Mouse (Mus musculus) forebrain, embryonic 10.5 days (tissue): ENCODE measurements around the gene Slc13a3. TPM values are rescaled to one million over a fixed set of nuclear protein-coding genes. Genes with fewer than 3 reads are reported as not detected.
A peak's percentile ranks its signal among the peaks of the same experiment; 100 is the strongest.

ENCODE experiments used
- DNase-seq: peaks from one replicate; pipeline ENCODE4 v3.0.0-alpha.2; 2017; ENCODE audit warnings: low spot score; ENCODE audit errors: extremely low spot score
- H3K27ac ChIP-seq: fragments of 300-500 bp; sonication (generic); 2 replicates; pipeline ENCODE4 v1.5.1; 2016; ENCODE audit warnings: mild to moderate bottlenecking
- H3K27me3 ChIP-seq: fragments of 300-500 bp; sonication (generic); 2 replicates; pipeline ENCODE4 v1.6.1; 2016; ENCODE audit warnings: mild to moderate bottlenecking; ENCODE audit not compliant: poor library complexity, severe bottlenecking
- H3K36me3 ChIP-seq: fragments of 300-500 bp; sonication (generic); replicated peaks from 2 replicates; pipeline ENCODE4 v1.6.1; 2016; ENCODE audit warnings: mild to moderate bottlenecking, moderate library complexity
- H3K4me1 ChIP-seq: fragments of 300-500 bp; sonication (generic); 2 replicates; pipeline ENCODE4 v1.6.1; 2016
- H3K4me3 ChIP-seq: fragments of 300-500 bp; sonication (generic); 2 replicates; pipeline ENCODE4 v1.5.1; 2016; ENCODE audit warnings: mild to moderate bottlenecking, moderate library complexity
- H3K9me3 ChIP-seq: fragments of 300-500 bp; sonication (generic); 2 replicates; pipeline ENCODE4 v1.6.1; 2016; ENCODE audit warnings: mild to moderate bottlenecking, moderate library complexity
- WGBS: fragments of 180-500 bp; shearing (Covaris S2); methylation state at CpG from one replicate; pipeline ENCODE4 v1.1.7; 2016; 5-methylcytosine and 5-hydroxymethylcytosine counted together
- polyA plus RNA-seq: library from polyadenylated mRNA; unstranded; fragments of >200 nt; fragmentation: Nextera tagmentation; extraction: Ambion mirVana; gene quantifications from 2 replicates; pipeline ENCODE4 v1.2.1, GENCODE M21; 2016

The Slc13a3 gene
- polyA plus RNA-seq, 1 experiment from 2014 or later, result 0.69 TPM

DNA sequence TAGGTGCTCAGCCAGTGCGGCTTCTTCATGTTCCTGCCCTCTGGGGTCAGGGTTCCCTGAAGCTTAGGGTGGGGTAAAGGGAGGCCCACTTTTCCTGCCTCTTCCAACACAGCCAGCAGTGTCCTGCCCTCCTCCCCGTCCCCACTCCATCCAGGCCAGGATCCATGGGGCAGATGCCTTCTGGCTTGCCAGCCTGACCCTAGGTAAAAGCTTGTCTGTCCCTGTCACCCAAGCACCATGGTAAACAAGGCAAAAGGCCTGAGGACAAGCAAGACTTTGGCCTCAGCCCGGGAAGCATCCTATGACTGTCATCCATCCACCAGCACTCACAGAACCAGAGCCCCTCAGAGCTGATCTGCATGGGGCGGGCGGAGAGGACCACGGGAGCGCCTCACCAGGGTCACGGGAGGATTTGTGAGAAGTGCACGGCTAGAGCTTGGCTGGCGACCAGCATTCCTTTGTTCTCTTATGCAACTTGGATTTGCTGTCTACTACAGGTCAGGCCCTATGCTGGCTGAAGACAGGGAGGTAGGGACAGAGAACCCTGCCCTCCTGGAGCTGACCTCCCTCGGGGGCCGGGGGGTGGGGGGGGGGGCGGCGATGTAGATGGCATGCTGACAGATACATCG lies 5.1 kb downstream of the Slc13a3 start:
- Histone ChIP-seq H3K27ac (peak overlapping the region; percentile 61), H3K4me1 (peaks cover 36% of the 10 kb centered on the region), H3K4me3 (no peak overlapping the region), H3K36me3 (no peaks in the 10 kb centered on the region), H3K27me3 (peaks cover 29% of the 10 kb centered on the region), H3K9me3 (no peaks in the 10 kb centered on the region)
- DNase-seq, result no peak
- whole genome bisulfite sequencing, result 68% methylated on average over 15 of the region's 15 CpGs

DNA sequence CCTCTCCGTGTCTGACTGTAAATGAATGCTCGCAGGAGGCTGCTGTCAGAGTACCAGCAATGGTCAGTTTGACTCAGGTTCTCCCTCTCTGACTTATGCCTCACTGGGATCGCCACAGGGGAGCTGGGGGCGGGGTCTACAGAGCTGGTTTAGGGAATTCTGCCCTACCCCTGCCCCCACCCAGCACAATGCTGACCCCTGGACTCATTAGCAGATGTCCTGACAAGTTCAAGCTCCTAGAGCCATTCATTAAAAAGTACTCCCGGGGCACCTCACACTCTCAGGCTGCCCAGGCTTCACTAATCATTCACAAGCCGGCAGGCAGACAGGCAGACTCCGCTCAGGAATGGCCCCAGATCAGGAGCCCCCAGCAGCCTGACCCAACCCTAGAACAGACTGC lies 13.4 kb downstream of the Slc13a3 start:
- 36% methylated on average over 7 of the region's 7 CpGs for WGBS
- DNase-seq, result no peak
- Histone ChIP-seq H3K4me3 (no peak overlapping the region), H3K4me1 (peaks cover 26% of the 10 kb centered on the region), H3K36me3 (no peaks in the 10 kb centered on the region), H3K27me3 (no peaks in the 10 kb centered on the region), H3K27ac (peak overlapping the region; percentile 49; the same call in 1 of the 2 replicates), H3K9me3 (no peaks in the 10 kb centered on the region)

DNA sequence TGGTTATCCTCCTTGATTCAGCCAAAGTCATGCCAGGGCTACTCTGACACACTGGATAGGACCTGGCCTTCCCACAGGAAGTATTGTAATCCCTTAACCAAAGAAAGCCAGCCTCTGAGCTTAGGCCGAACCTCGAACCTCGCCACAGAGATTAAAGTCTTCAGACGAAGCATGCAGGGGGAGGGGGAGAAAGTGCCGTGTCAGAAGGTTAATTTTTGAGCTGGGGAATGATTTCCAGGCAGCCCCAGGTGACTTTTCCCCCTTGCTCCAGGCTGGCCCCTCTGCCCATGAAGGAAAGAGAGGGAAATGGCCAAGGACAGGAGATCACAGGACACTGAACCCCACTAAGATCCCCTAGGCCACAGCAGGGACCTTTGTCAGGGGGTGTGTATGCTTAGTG lies 14.8 kb downstream of the Slc13a3 start:
- no peak overlapping the region for H3K27ac ChIP-seq
- no peak for DNase-seq
- no peaks in the 10 kb centered on the region for H3K9me3 ChIP-seq
- H3K36me3 ChIP-seq, result no peaks in the 10 kb centered on the region
- WGBS, result 49% methylated on average over 5 of the region's 5 CpGs
- no peak overlapping the region for H3K4me3 ChIP-seq
- H3K27me3 ChIP-seq, result no peaks in the 10 kb centered on the region
- peaks cover 26% of the 10 kb centered on the region for H3K4me1 ChIP-seq

DNA sequence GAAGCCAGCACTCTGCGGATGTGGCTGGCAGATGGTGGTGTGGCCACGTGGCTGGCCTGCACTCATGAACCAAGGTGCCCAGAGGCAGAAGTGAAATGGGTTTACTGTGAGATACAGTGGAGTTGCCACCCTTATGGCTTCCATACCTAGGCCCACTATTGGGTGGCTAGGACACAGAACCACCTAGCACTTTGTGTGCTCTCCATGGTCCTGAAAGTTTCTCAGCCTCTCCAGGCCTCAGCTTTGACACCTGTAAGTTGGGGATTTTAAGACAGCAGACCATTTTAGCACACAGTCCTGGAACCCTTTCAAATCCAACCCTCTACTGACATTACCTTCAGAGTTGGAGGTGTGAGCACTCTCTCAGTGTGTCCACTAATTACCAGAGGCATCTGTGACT lies 16.3 kb downstream of the Slc13a3 start:
- no peaks in the 10 kb centered on the region for H3K36me3 ChIP-seq
- H3K9me3 ChIP-seq, result no peaks in the 10 kb centered on the region
- 65% methylated on average over 2 of the region's 2 CpGs for WGBS
- H3K27ac ChIP-seq, result no peak overlapping the region
- H3K27me3 ChIP-seq, result no peaks in the 10 kb centered on the region
- no peak for DNase-seq
- H3K4me3 ChIP-seq, result no peak overlapping the region
- H3K4me1 ChIP-seq, result peaks cover 28% of the 10 kb centered on the region

DNA sequence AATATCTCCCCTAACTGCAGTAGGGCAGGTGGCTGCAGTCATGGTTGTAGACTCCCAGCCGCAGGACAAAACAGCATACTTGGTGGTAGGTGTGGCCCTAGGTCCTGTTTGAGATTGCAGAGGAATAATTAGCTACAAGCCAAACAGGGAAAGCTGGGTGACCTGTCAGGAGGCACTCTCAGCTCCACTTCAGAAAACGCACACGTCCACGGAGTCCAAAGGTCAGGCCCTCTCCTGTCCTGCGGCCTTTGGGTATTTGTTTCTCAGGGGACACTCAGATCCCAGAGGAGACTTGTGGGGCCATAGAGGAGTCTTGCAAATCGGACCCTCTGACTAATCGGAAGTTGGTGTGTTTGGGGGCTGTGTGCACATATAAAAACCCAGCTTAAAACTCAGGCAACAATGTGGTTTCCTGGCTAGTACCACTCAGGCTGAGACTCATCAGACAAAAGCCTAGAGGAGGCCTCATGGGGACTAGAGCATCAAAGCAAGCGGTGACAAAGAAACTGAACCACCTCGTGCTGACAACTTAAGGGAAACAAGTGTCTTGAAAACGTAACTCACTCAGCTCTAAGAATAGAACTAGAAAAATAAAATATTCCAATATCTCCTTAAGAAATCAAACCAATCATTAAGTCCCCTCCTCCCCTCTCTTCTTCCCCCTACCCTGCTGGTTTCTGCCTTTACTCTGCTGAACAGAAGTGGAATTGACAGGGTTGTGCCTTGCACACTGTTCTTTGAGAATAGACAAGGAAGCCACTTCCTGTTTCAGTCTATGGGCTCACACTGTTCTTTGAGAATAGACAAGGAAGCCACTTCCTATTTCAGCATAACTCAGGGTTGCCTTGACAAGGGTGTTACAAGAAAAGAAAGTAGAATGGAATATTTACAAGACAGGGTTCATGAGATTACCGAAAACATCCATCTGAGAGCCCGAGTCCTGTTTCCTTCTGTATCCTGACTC lies 20.0 kb downstream of the Slc13a3 start:
- H3K9me3 ChIP-seq, result no peaks in the 10 kb centered on the region
- no peak overlapping the region for H3K27ac ChIP-seq
- no peaks in the 10 kb centered on the region for H3K36me3 ChIP-seq
- H3K4me3 ChIP-seq, result no peak overlapping the region
- H3K27me3 ChIP-seq, result no peaks in the 10 kb centered on the region
- WGBS, result 86% methylated on average over 12 of the region's 12 CpGs
- no peak for DNase-seq
- H3K4me1 ChIP-seq, result 0 out of 2 replicates have a peak, but pooled peaks cover 3% of the 10 kb centered on the region

DNA sequence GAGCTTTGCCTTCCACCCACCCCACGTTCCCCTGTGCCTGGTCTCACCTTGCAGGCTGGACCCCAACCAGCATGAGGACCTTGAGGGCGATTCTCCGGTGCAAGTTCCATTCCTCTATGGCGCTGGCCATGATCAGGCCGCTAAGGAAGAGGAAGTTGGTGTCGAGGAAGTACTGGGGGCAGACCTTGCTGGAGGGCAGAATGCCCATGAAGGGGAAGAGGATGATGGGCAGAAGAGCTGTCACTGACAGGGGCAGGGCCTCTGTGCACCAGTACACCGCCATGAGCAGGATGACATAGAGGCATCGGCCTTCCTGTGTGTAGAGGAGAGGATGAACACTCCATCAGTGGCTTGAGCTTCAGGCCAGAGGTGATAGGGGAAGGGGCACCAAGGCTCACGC lies 24.6 kb downstream of the Slc13a3 start:
- H3K36me3 ChIP-seq, result no peaks in the 10 kb centered on the region
- H3K27me3 ChIP-seq, result no peaks in the 10 kb centered on the region

DNA sequence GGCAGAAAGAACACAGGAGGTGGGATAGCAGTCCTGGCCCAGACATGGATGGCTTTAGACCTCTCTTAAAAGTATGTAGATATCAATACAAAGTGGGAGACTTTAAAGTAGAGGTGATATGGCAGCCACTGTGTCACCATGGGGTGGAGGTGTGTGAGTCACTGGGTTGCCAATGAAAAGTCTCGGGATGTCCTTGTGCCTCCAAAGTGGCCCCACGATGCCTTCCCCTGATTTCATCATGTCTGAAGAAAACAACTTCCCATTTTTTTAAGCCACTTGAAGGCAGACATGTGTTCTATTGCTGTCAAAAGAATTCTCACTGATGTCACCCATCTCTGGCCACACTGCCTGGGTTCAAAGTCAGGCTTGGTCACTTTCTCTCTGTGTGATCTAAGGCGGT lies 28.2 kb downstream of the Slc13a3 start:
- H3K36me3 ChIP-seq, result no peaks in the 10 kb centered on the region
- H3K27ac ChIP-seq, result no peak overlapping the region
- no peaks in the 10 kb centered on the region for H3K27me3 ChIP-seq
- H3K4me1 ChIP-seq, result peaks cover 8% of the 10 kb centered on the region
- H3K9me3 ChIP-seq, result no peaks in the 10 kb centered on the region
- DNase-seq, result no peak
- no peak overlapping the region for H3K4me3 ChIP-seq
- 87% methylated on average over 3 of the region's 3 CpGs for WGBS

More for the DNA sequence above, 24.6 kb downstream of the Slc13a3 start:
- Histone ChIP-seq H3K27ac (no peak overlapping the region), H3K4me1 (0 out of 2 replicates have a peak, but pooled peaks cover 3% of the 10 kb centered on the region), H3K4me3 (no peak overlapping the region), H3K9me3 (no peaks in the 10 kb centered on the region)
- no peak for DNase-seq
- 90% methylated on average over 9 of the region's 9 CpGs for WGBS

DNA sequence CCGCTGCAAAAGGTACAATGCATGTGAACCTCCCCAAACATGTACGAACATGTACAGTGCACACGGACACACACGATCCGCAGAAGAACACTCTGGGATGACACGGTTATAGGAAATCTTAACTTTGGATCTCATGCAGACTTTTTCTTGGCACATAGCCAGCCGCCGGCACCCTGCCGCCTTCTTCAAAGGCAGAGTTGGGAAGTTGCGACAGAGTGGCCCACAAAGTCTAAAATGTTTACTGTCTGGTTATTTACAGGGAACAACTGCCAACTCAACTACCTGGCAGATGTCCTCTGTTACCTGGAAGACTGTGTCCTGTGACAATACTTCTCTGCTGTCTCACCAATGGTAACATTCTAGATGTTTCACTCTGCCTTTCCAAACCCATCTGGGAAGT lies 30.0 kb downstream of the Slc13a3 start:
- DNase-seq, result no peak
- H3K36me3 ChIP-seq, result no peaks in the 10 kb centered on the region
- no peaks in the 10 kb centered on the region for H3K9me3 ChIP-seq
- H3K27ac ChIP-seq, result no peak overlapping the region
- no peak overlapping the region for H3K4me3 ChIP-seq
- H3K4me1 ChIP-seq, result peaks cover 16% of the 10 kb centered on the region
- no peaks in the 10 kb centered on the region for H3K27me3 ChIP-seq
- 96% methylated on average over 10 of the region's 10 CpGs for WGBS

DNA sequence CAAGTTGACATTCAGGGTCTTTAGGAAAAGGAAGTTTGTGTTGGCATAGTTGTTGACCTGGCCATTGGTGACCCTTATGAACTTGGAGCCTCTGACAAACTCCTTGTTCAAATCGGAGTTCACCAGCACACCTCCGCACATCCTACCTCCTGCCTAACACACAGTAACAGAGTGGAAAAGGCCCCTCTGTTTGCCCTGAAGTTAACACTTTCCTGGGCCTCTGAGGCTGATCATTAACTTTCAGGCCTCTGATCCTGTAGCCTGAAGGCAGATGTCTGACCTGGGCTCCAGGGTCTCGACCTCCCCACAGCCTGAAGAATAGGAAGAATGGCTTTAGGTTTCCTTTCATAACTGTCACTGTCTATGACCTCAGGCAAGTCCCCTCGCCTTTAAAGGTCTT lies 31.4 kb downstream of the Slc13a3 start:
- 64% methylated on average over 4 of the region's 4 CpGs for WGBS
- Histone ChIP-seq H3K4me1 (peaks cover 23% of the 10 kb centered on the region), H3K4me3 (no peak overlapping the region), H3K27ac (no peak overlapping the region), H3K36me3 (no peaks in the 10 kb centered on the region), H3K27me3 (no peaks in the 10 kb centered on the region), H3K9me3 (no peaks in the 10 kb centered on the region)
- DNase-seq, result no peak

DNA sequence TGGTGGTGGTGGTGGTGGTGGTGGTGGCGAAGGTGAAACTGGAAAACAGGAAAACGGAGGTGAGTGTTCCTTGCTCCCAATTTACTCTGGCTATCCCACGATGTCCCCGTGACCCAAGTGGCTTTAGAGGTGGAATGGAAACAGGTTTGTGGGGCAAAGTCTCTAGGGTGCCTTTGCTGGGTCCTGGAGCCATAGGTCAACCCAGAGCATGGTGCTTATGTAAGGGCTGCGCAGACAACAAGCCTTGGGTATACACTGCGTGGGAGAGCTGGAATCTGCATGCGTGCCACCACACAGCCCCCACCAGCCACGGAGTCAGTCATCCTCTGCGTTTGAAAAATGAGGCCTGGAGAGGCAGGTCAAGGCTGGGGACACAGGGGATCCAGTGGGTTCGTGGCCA lies 33.4 kb downstream of the Slc13a3 start:
- Histone ChIP-seq H3K9me3 (no peaks in the 10 kb centered on the region), H3K4me3 (no peak overlapping the region), H3K4me1 (peaks cover 23% of the 10 kb centered on the region), H3K27me3 (no peaks in the 10 kb centered on the region), H3K36me3 (no peaks in the 10 kb centered on the region), H3K27ac (no peak overlapping the region)
- no peak for DNase-seq
- 89% methylated on average over 10 of the region's 10 CpGs for WGBS

DNA sequence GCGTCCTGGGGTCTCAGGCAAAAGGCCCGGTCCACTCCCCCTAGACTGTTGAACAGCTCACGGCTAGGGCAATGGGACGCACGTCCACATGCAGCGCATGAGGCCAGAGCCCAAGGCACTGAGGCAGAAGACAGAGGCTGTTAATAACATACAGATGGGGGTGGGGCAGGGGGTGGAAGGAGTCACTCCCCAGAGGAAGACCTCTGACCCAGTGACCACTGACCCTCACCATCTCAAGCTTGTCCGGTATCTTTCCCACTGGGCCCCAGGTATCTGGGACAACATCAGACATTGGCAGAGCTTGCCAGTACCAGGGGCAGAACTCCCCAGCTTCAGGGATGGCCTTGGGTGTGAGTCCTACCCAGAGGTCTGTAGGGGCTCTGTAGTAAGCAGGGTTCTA lies 34.1 kb downstream of the Slc13a3 start:
- H3K4me1 ChIP-seq, result peaks cover 23% of the 10 kb centered on the region
- H3K27me3 ChIP-seq, result no peaks in the 10 kb centered on the region
- H3K36me3 ChIP-seq, result no peaks in the 10 kb centered on the region
- no peaks in the 10 kb centered on the region for H3K9me3 ChIP-seq
- DNase-seq, result no peak
- no peak overlapping the region for H3K4me3 ChIP-seq
- 74% methylated on average over 7 of the region's 7 CpGs for WGBS
- no peak overlapping the region for H3K27ac ChIP-seq

DNA sequence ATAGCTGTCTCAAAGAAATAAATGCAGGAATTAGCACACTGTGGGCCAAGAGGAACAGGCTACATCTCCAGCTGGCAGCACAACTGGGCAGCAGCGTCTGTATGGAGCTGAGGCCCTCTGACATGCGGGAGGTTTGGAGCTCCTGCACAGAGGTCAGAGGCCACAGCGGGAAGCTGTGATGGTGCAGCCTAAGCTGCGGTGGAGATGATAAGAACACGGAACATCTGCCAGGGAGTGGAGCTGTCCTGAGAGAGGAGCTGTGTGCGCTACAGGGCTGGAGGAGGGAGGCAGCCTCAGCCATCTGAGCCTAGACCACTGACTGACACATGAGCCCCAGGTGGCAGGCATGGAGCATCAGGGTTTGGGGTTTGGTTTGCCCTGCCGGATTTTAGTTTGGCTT lies 44.3 kb downstream of the Slc13a3 start:
- no peak overlapping the region for H3K27ac ChIP-seq
- no peaks in the 10 kb centered on the region for H3K36me3 ChIP-seq
- 0 out of 2 replicates have a peak, but pooled peaks cover 3% of the 10 kb centered on the region for H3K4me1 ChIP-seq
- H3K9me3 ChIP-seq, result no peaks in the 10 kb centered on the region
- no peak overlapping the region for H3K4me3 ChIP-seq
- DNase-seq, result no peak
- H3K27me3 ChIP-seq, result no peaks in the 10 kb centered on the region
- 63% methylated on average over 7 of the region's 7 CpGs for WGBS

DNA sequence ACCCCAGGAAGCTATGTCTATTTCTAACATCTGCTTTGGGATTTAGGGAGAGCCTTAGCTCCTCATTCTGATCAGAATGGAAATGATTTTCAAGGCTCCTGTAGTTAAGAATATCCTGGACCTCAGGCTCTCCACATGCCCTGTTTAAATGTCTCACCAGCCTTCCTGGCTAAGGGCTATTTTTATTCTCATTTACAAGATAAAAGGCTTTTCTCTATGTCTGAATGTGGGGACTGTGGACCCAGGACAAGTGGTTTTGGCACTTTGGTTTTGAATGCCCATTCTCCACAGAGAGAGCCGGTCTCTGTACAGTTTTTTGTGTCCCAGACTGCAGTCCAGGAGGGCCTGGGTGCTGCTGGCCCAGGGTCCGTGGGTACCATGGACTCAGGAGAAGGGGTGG lies 52.8 kb downstream of the Slc13a3 start:
- Histone ChIP-seq H3K27ac (peak overlapping the region; percentile 79), H3K4me3 (no peak overlapping the region), H3K36me3 (no peaks in the 10 kb centered on the region), H3K4me1 (peaks cover 53% of the 10 kb centered on the region), H3K27me3 (no peaks in the 10 kb centered on the region), H3K9me3 (no peaks in the 10 kb centered on the region)
- DNase-seq, result no peak
- WGBS, result 64% methylated on average over 2 of the region's 2 CpGs
